Comparison of ENCODE assay signal across 10 mouse cellular contexts in the genomic region with DNA sequence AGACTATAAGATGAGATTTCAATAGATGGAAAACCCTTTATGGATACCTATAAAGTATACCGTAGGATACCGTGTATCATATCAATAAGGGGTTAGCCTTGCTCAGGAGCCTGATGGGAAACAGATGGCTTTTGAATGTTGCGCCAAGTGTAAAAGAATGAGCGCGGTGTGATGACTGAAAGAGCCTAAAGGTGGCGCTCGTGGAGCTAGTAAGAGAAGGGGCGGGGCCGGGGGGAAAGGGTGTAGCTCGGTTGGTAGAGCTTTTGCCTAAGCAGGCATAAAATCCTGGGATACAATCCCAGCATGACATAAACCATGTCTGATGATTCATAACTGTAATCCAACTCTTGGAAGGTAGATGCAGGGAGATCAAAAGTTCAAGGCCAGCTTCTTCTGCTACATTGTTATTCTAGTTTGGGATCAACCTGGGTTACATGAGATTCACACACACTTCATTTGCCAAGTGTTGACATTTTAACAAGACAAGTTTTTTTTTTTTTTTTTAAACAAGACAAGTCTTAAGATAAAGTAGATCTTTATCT. TPM values are rescaled to one million over a fixed set of nuclear protein-coding genes. Genes with fewer than 3 reads are reported as not detected.
A peak's percentile ranks its signal among the peaks of the same experiment; 100 is the strongest.
DNase-seq lines count a peak whose midpoint lies in the region; ATAC-seq and TF ChIP-seq lines count a peak whose summit lies in the region.
"Had no signal": no experiment of that assay in that cellular context is flagged by ENCODE, and none has a peak within 500 bp of the region (broad histone marks: within the 10 kb centered on the region; RNA-seq: fewer than 3 reads in every experiment).

No protein-coding gene starts in this region.

- H3K27ac ChIP-seq in heart, adult 2 months = no peak overlapping the region
- H3K27ac ChIP-seq in midbrain, embryonic 14.5 days (replicated peaks; ENCODE audit: low read depth, low read length) = no peak overlapping the region
- H3K27ac ChIP-seq: kidney, postnatal 0 days; left cerebral cortex, adult 2 months had no signal

- DNase-seq in heart, adult 2 months = no peak
- DNase-seq in heart, postnatal 10 days = no peak
- DNase-seq in thymus, postnatal 0 days (ENCODE audit: low spot score) = peak; percentile 7
- no peak for DNase-seq in thymus, postnatal 36 days
- peak; percentile 21 to 34 for DNase-seq in adrenal gland, postnatal 36 days
- no peak for DNase-seq in midbrain, embryonic 14.5 days
- DNase-seq in left cerebral cortex, adult 9 months (ENCODE audit: low spot score in 2 of 2) = no peak

- H3K4me1 ChIP-seq in heart, adult 2 months (ENCODE audit: control insufficient read depth, insufficient read depth, low read length) = no peaks in the 10 kb centered on the region
- H3K4me1 ChIP-seq in midbrain, embryonic 14.5 days (ENCODE audit: control insufficient read depth, insufficient read depth, low read length) = no peaks in the 10 kb centered on the region

- no peak for TF ChIP-seq POLR2A in heart, adult 2 months (IDR thresholded peaks at IDR 0.05; ENCODE audit: insufficient read depth, low read depth, low read length)

- no peaks in the 10 kb centered on the region for H3K79me2 ChIP-seq in heart, adult 2 months (replicated peaks; ENCODE audit: control insufficient read depth, insufficient read depth, low read length)

- H3K9ac ChIP-seq in heart, adult 2 months (ENCODE audit: low read depth, low read length) = no peak overlapping the region
- no peak overlapping the region for H3K9ac ChIP-seq in midbrain, embryonic 14.5 days (replicated peaks; ENCODE audit: low read length)

- no peaks in the 10 kb centered on the region for H3K9me3 ChIP-seq in midbrain, embryonic 14.5 days (ENCODE audit: control insufficient read depth, low read length)

- peak; percentile 7; the same call in 1 of the 2 replicates for TF ChIP-seq CTCF in heart, adult 2 months (IDR thresholded peaks at IDR 0.05)

- no peak overlapping the region for H3K4me2 ChIP-seq in midbrain, embryonic 14.5 days (ENCODE audit: low read length)

- H3K27me3 ChIP-seq in heart, adult 2 months (ENCODE audit: control insufficient read depth, insufficient read depth, low read length) = no peaks in the 10 kb centered on the region
- no peaks in the 10 kb centered on the region for H3K27me3 ChIP-seq in midbrain, embryonic 14.5 days (ENCODE audit: control insufficient read depth, insufficient read depth, low read length)

- no peak for TF ChIP-seq EP300 in heart, adult 2 months (IDR thresholded peaks at IDR 0.05; ENCODE audit: insufficient read depth, low read depth, low read length)

- H3K36me3 ChIP-seq in heart, adult 2 months (ENCODE audit: control insufficient read depth, insufficient read depth, low read length) = no peaks in the 10 kb centered on the region
- H3K36me3 ChIP-seq in midbrain, embryonic 14.5 days (ENCODE audit: control insufficient read depth, insufficient read depth, low read length) = no peaks in the 10 kb centered on the region

- intact Hi-C loops in heart, adult 2 months (cut with DNase I) = loop anchor here (5.0 kb wide), 1 partner anchor 148 kb away; no protein-coding TSS in a partner anchor
- intact Hi-C loops in heart, postnatal 10 days (cut with DNase I) = loop anchor here (5.0 kb wide), 2 partner anchors 273 to 398 kb away; no protein-coding TSS in a partner anchor

- 61% methylated on average over 10 of the region's 10 CpGs for WGBS in heart, adult 2 months
- 69% methylated on average over 10 of the region's 10 CpGs for WGBS in midbrain, embryonic 14.5 days

- ATAC-seq in midbrain, embryonic 14.5 days (ENCODE audit: low FRiP score, low TSS enrichment) = no peak
- ATAC-seq: forebrain, embryonic 14.5 days had no signal

- no peak overlapping the region for H3K4me3 ChIP-seq in heart, adult 2 months
- no peak overlapping the region for H3K4me3 ChIP-seq in midbrain, embryonic 14.5 days (replicated peaks; ENCODE audit: low read depth, low read length)
- H3K4me3 ChIP-seq: left cerebral cortex, adult 2 months had no signal

RNA-seq across cellular contexts. Expression of a gene that starts 40.9 kb away (rescaled TPM):
- 1 to 10 TPM; 2.0 to 2.2 TPM for total RNA-seq in heart, adult 2 months (2021)
- 0.92 and 1.4 TPM in 2 replicates for polyA plus RNA-seq in heart, adult 2 months (2012; rRNA removed)
- total RNA-seq in heart, postnatal 10 days (2021) = 1 to 10 TPM; 1.6 to 1.9 TPM
- polyA plus RNA-seq in thymus, postnatal 0 days (2015; fragmentation: Nextera tagmentation; extraction: Ambion mirVana) = 3.1 and 3.7 TPM in 2 replicates
- total RNA-seq in adrenal gland, postnatal 36 days (2021) = 10 to 100 TPM; 17.3 to 20.2 TPM
- polyA plus RNA-seq in midbrain, embryonic 14.5 days (2014; fragmentation: Nextera tagmentation; extraction: Ambion mirVana) = 0.86 and 1.5 TPM in 2 replicates

Comparison
In these comparisons a context has a peak if more than half of its experiments do, and no peak if none do; other contexts are left out.
1. DNase-seq: peak in thymus, postnatal 0 days (single experiment) and adrenal gland, postnatal 36 days (2 of 2); none in heart, adult 2 months (0 of 2), heart, postnatal 10 days (0 of 2), thymus, postnatal 36 days (0 of 2), midbrain, embryonic 14.5 days (single experiment) and left cerebral cortex, adult 9 months (0 of 2).
2. RNA of a gene that starts 40.9 kb away (total RNA-seq): 17.3 to 20.2 TPM in adrenal gland, postnatal 36 days; 2.0 to 2.2 TPM in heart, adult 2 months and 1.6 to 1.9 TPM in heart, postnatal 10 days; every median in the first group is over 4 times any median in the second.